Mouse (Mus musculus): ENCODE measurements at regions not wholly inside any gene's neighbourhood (a gene's known extent, or its start where the extent isn't known, plus 50 kb on each side); places are given as distances from the start of the nearest gene placed in this dataset.

DNA sequence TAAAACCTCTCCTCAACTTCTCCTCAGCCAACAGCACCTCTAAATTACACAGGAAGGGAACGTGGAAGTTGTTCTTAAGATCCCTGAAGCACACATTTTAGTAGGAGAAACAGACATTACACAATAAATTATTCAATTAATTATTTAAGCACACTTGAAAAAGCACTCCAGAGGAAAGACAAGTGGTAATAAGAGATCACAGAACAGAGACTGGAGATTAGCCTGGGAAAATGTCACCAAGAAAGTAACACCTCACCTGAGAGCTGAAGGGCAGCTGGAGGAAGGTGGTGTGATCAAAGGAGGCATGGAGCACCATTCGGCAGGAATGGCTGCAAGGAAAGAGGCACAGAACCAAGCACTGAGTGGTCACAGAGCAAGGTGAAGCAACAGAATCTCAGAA lies 1053.8 kb downstream of the Olfm4 start:
- Histone ChIP-seq H3K4me3 (no peak overlapping the region), H3K4me1 (no peaks in the 10 kb centered on the region), H3K27ac (replicated peaks) (no peak overlapping the region), H3K9me3 (no peaks in the 10 kb centered on the region), H3K27me3 (replicated peaks; ENCODE audit: low read depth, poor library complexity, severe bottlenecking) (no peaks in the 10 kb centered on the region), H3K36me3 (replicated peaks) (no peaks in the 10 kb centered on the region)
- no peak for DNase-seq (ENCODE audit: low spot score)
- 61% methylated on average over 2 of the region's 2 CpGs for WGBS

DNA sequence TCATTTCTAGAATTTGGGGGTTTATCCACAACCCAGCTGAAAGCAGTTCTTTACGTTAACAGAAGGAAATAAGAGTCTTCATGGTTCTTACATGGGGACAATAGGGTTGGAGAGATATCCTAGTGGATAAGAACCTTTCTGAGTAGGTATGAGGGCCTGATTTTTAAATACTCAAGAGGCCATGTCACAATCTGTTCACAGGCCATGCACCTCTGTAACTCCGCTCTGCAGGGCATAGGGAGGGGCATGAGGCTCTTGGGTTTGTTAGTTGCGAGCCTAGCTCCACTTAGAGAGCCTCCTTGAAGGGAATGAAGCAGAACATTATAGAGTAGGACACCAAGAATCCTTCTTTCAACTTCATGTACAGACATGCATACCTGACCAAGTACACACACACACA lies 1054.2 kb downstream of the Olfm4 start:
- no peak overlapping the region for H3K27ac ChIP-seq (replicated peaks)
- H3K36me3 ChIP-seq (replicated peaks) = no peaks in the 10 kb centered on the region
- H3K4me3 ChIP-seq = no peak overlapping the region
- no peaks in the 10 kb centered on the region for H3K27me3 ChIP-seq (replicated peaks; ENCODE audit: low read depth, poor library complexity, severe bottlenecking)
- H3K4me1 ChIP-seq = no peaks in the 10 kb centered on the region
- no peaks in the 10 kb centered on the region for H3K9me3 ChIP-seq
- 86% methylated on average over 3 of the region's 3 CpGs for WGBS
- no peak for DNase-seq (ENCODE audit: low spot score)
